10 mouse cellular contexts compared by ENCODE assay signal in genomic region chr17:24544613-24545012, GRCm38 (mm10). TPM values are rescaled to one million over a fixed set of nuclear protein-coding genes. Genes with fewer than 3 reads are reported as not detected.
DNase-seq lines count a peak whose midpoint lies in the region; ATAC-seq and TF ChIP-seq lines count a peak whose summit lies in the region.
"Had no signal": no experiment of that assay in that cellular context is flagged by ENCODE, and none has a peak within 500 bp of the region (broad histone marks: within the 10 kb centered on the region; RNA-seq: fewer than 3 reads in every experiment).

No protein-coding gene starts in this region.

- peak overlapping the region; percentile 1 for H3K4me2 ChIP-seq in forebrain, embryonic 11.5 days (ENCODE audit: low read depth, low read length, severe bottlenecking)
- peak overlapping the region; percentile 44 for H3K4me2 ChIP-seq in limb, embryonic 12.5 days
- H3K4me2 ChIP-seq: limb, embryonic 15.5 days had no signal

- peak overlapping the region; percentile 67 for H3K4me3 ChIP-seq in E14TG2a.4 (replicated peaks; ENCODE audit: low read length)
- no peak overlapping the region for H3K4me3 ChIP-seq in forebrain, embryonic 11.5 days (ENCODE audit: low read depth, low read length)
- peak overlapping the region; percentile 19; the same call in 1 of the 2 replicates for H3K4me3 ChIP-seq in limb, embryonic 12.5 days (replicated peaks)
- no peak overlapping the region for H3K4me3 ChIP-seq in layer of hippocampus, adult 2 months
- H3K4me3 ChIP-seq in gastrocnemius, adult 2 months: no peak overlapping the region
- H3K4me3 ChIP-seq: limb, embryonic 15.5 days had no signal

- peaks cover 19% of the 10 kb centered on the region for H3K4me1 ChIP-seq in E14TG2a.4 (replicated peaks; ENCODE audit: low read depth, low read length)
- H3K4me1 ChIP-seq in forebrain, embryonic 11.5 days (replicated peaks; ENCODE audit: control insufficient read depth, insufficient read depth, low read length): peaks cover 8% of the 10 kb centered on the region; the same call in 1 of the 2 replicates
- peaks cover 13% of the 10 kb centered on the region for H3K4me1 ChIP-seq in limb, embryonic 12.5 days (replicated peaks)

- H3K27ac ChIP-seq in forebrain, embryonic 11.5 days (ENCODE audit: low read depth, low read length): no peak overlapping the region
- no peak overlapping the region for H3K27ac ChIP-seq in limb, embryonic 12.5 days
- H3K27ac ChIP-seq in layer of hippocampus, adult 2 months: no peak overlapping the region
- H3K27ac ChIP-seq in gastrocnemius, adult 2 months: no peak overlapping the region
- H3K27ac ChIP-seq: limb, embryonic 15.5 days had no signal

- no peak for DNase-seq in frontal cortex, adult 2 months (ENCODE audit: extremely low spot score in 1 of 2, low spot score in 1 of 2)
- DNase-seq in forebrain, embryonic 11.5 days (ENCODE audit: low spot score): peak; percentile 53
- no peak for DNase-seq in adrenal gland, adult (ENCODE audit: inconsistent age in 2 of 2, low spot score in 1 of 2)
- DNase-seq in layer of hippocampus, adult 2 months (ENCODE audit: low spot score in 2 of 2): no peak
- no peak for DNase-seq in gastrocnemius, adult 2 months

- peak; percentile 58 for ATAC-seq in frontal cortex, adult (ENCODE audit: low TSS enrichment)
- ATAC-seq in forebrain, embryonic 11.5 days (replicated peaks; ENCODE audit: low FRiP score): no peak
- ATAC-seq in limb, embryonic 12.5 days (ENCODE audit: insufficient number of reproducible peaks, insufficient read depth, low FRiP score, low TSS enrichment, low read depth): no peak

- WGBS in forebrain, embryonic 11.5 days: 22% methylated on average over 12 of the region's 12 CpGs
- WGBS in limb, embryonic 12.5 days: 16% methylated on average over 12 of the region's 12 CpGs

- peaks cover 22% of the 10 kb centered on the region for H3K27me3 ChIP-seq in E14TG2a.4 (ENCODE audit: insufficient read depth, low read length)
- H3K27me3 ChIP-seq in forebrain, embryonic 11.5 days (ENCODE audit: control insufficient read depth, insufficient read depth, low read length): peaks cover 10% of the 10 kb centered on the region; the same call in 1 of the 2 replicates
- H3K27me3 ChIP-seq in limb, embryonic 12.5 days: peaks cover 9% of the 10 kb centered on the region

- no peaks in the 10 kb centered on the region for H3K9me3 ChIP-seq in E14TG2a.4 (ENCODE audit: low read length)
- no peaks in the 10 kb centered on the region for H3K9me3 ChIP-seq in forebrain, embryonic 11.5 days (ENCODE audit: control insufficient read depth, low read length)
- no peaks in the 10 kb centered on the region for H3K9me3 ChIP-seq in limb, embryonic 12.5 days
- H3K9me3 ChIP-seq: limb, embryonic 15.5 days had no signal

- no peaks in the 10 kb centered on the region for H3K36me3 ChIP-seq in E14TG2a.4 (ENCODE audit: insufficient read depth, low read length)
- no peaks in the 10 kb centered on the region for H3K36me3 ChIP-seq in forebrain, embryonic 11.5 days (ENCODE audit: control insufficient read depth, insufficient read depth, low read length)
- H3K36me3 ChIP-seq in limb, embryonic 12.5 days: no peaks in the 10 kb centered on the region
- H3K36me3 ChIP-seq: limb, embryonic 15.5 days had no signal

- no peak overlapping the region for H3K9ac ChIP-seq in forebrain, embryonic 11.5 days (ENCODE audit: low read length)
- peak overlapping the region; percentile 44; the same call in 1 of the 2 replicates for H3K9ac ChIP-seq in limb, embryonic 12.5 days (replicated peaks)
- H3K9ac ChIP-seq: limb, embryonic 15.5 days had no signal

- no peak for TF ChIP-seq CTCF in E14TG2a.4 (conservative IDR thresholded peaks at IDR 0.05; ENCODE audit: low read length)
- no peak for TF ChIP-seq CTCF in layer of hippocampus, adult 2 months (conservative IDR thresholded peaks at IDR 0.05)
- TF ChIP-seq CTCF in gastrocnemius, adult 2 months (IDR thresholded peaks at IDR 0.05): no peak

- intact Hi-C loops in gastrocnemius, adult 2 months (cut with DNase I): loop anchor here (5.0 kb wide), 1 partner anchor 123 kb away; the partner anchor contains the start of gene Zfp598

RNA-seq across cellular contexts. Expression of gene Pkd1, which starts 5.0 kb away (rescaled TPM):
- 85.1 and 85.3 TPM in 2 replicates for polyA plus RNA-seq in frontal cortex, adult 2 months (2012; rRNA removed)
- polyA plus RNA-seq in forebrain, embryonic 11.5 days (2014; fragmentation: Nextera tagmentation; extraction: Ambion mirVana): 19.0 and 23.9 TPM in 2 replicates
- polyA plus RNA-seq in limb, embryonic 12.5 days (2016; fragmentation: Nextera tagmentation; extraction: Ambion mirVana): 23.2 and 32.2 TPM in 2 replicates
- 10 to 100 TPM; 87.0 to 93.3 TPM for total RNA-seq in layer of hippocampus, adult 2 months (2021)
- 10 to 100 TPM; 18.3 to 25.0 TPM for total RNA-seq in gastrocnemius, adult 2 months (2021)

RNA-seq across cellular contexts. Expression of gene Rab26, which starts 10.6 kb away (rescaled TPM):
- polyA plus RNA-seq in frontal cortex, adult 2 months (2012; rRNA removed): 97.2 and 118 TPM in 2 replicates
- polyA plus RNA-seq in forebrain, embryonic 11.5 days (2014; fragmentation: Nextera tagmentation; extraction: Ambion mirVana): 1.8 and 2.7 TPM in 2 replicates
- polyA plus RNA-seq in limb, embryonic 12.5 days (2016; fragmentation: Nextera tagmentation; extraction: Ambion mirVana): 3.2 and 4.0 TPM in 2 replicates
- 10 to 100 TPM; 78.2 to 82.2 TPM for total RNA-seq in layer of hippocampus, adult 2 months (2021)
- total RNA-seq in gastrocnemius, adult 2 months (2021): not detected
- total RNA-seq: hematopoietic stem cell, adult 5-6 weeks had no signal

RNA-seq across cellular contexts. Expression of gene Traf7, which starts 16.9 kb away (rescaled TPM):
- polyA plus RNA-seq in frontal cortex, adult 2 months (2012; rRNA removed): 194 and 212 TPM in 2 replicates
- polyA plus RNA-seq in forebrain, embryonic 11.5 days (2014; fragmentation: Nextera tagmentation; extraction: Ambion mirVana): 113 and 123 TPM in 2 replicates
- 97.4 and 101 TPM in 2 replicates for polyA plus RNA-seq in limb, embryonic 12.5 days (2016; fragmentation: Nextera tagmentation; extraction: Ambion mirVana)
- total RNA-seq in layer of hippocampus, adult 2 months (2021): 10 to 100 TPM; 87.9 to 95.5 TPM
- 10 to 100 TPM; 27.3 to 35.2 TPM for total RNA-seq in gastrocnemius, adult 2 months (2021)

RNA-seq across cellular contexts. Expression of gene Caskin1, which starts 56.2 kb away (rescaled TPM):
- polyA plus RNA-seq in frontal cortex, adult 2 months (2012; rRNA removed): 116 and 124 TPM in 2 replicates
- 8.0 and 9.3 TPM in 2 replicates for polyA plus RNA-seq in forebrain, embryonic 11.5 days (2014; fragmentation: Nextera tagmentation; extraction: Ambion mirVana)
- 6.1 and 6.5 TPM in 2 replicates for polyA plus RNA-seq in limb, embryonic 12.5 days (2016; fragmentation: Nextera tagmentation; extraction: Ambion mirVana)
- 100 to 1,000 TPM; 153 to 158 TPM for total RNA-seq in layer of hippocampus, adult 2 months (2021)
- total RNA-seq in gastrocnemius, adult 2 months (2021): under 1 TPM in 1 of 2 experiments, not detected in 1; 0.08 TPM
- total RNA-seq: hematopoietic stem cell, adult 5-6 weeks had no signal

Comparison
In these comparisons a context has a peak if more than half of its experiments do, and no peak if none do; other contexts are left out.
1. H3K4me3 ChIP-seq: peak in E14TG2a.4 (single experiment) and limb, embryonic 12.5 days (single experiment); none in forebrain, embryonic 11.5 days (single experiment), layer of hippocampus, adult 2 months (single experiment) and gastrocnemius, adult 2 months (single experiment).
2. RNA of gene Rab26, which starts 10.6 kb away (polyA plus RNA-seq): 97.2 to 118 TPM in frontal cortex, adult 2 months; 3.2 to 4.0 TPM in limb, embryonic 12.5 days and 1.8 to 2.7 TPM in forebrain, embryonic 11.5 days; every median in the first group is over 10 times any median in the second.